Mouse (Mus musculus) cortical plate, adult 2 months (tissue): ENCODE measurements around the gene Gal3st1.

Experiments used
- CTCF ChIP-seq: fragments of 200-500 bp; IDR thresholded peaks from 2 replicates; pipeline ENCODE4 v1.5.1; 2011; ENCODE audit warnings: mild to moderate bottlenecking, control low read depth, low read length; ENCODE audit not compliant: insufficient read depth; ENCODE audit errors: extremely low read depth
- POLR2A ChIP-seq: fragments of 200-500 bp; IDR thresholded peaks from 2 replicates; pipeline ENCODE4 v1.6.1; 2011; ENCODE audit warnings: mild to moderate bottlenecking, low read length, control low read depth; ENCODE audit not compliant: insufficient read depth; ENCODE audit errors: extremely low read depth

GRCm38 (mm10) chr11:3963155-3963554, 20.3 kb upstream of the Gal3st1 start:
- no peak for TF ChIP-seq CTCF
- no peak for TF ChIP-seq POLR2A
